Mouse (Mus musculus): ENCODE measurements around the gene A2ml1.
"Not testable (repeated sequence)": the region's sequence is repeated elsewhere in the genome, so short reads cannot be mapped to it uniquely, and the experiment has no call there.

The A2ml1 gene

GRCm38 (mm10) chr6:128581508-128581907 is at the start of gene A2ml1:
Gene A2ml1, minus strand, starts transcription at chr6:128581608.
- DNase-seq (ENCODE audit: low read depth, low spot score), result no peak

- peak; percentile 61 for DNase-seq (ENCODE audit: low read depth, low spot score)
These were observed 48.6 kb upstream of the A2ml1 start for GRCm38 (mm10) chr6:128629771-128630739.

- DNase-seq (ENCODE audit: low read depth, low spot score), result not testable (repeated sequence)
These were observed 43.8 kb upstream of the A2ml1 start for GRCm38 (mm10) chr6:128625246-128625645.

GRCm38 (mm10) chr6:128624425-128624824 is 43.0 kb upstream of the A2ml1 start:
- no peak for DNase-seq (ENCODE audit: low read depth, low spot score)

GRCm38 (mm10) chr6:128623433-128623832 is 42.0 kb upstream of the A2ml1 start, which contains the start of gene Klrb1a:
Gene Klrb1a, minus strand, starts transcription at chr6:128623533.
- DNase-seq (ENCODE audit: low read depth, low spot score), result not testable (repeated sequence)

GRCm38 (mm10) chr6:128622733-128623132 is 41.3 kb upstream of the A2ml1 start:
- no peak for DNase-seq (ENCODE audit: low read depth, low spot score)

GRCm38 (mm10) chr6:128606350-128606749 is 24.9 kb upstream of the A2ml1 start:
- no peak for DNase-seq (ENCODE audit: low read depth, low spot score)

- no peak for DNase-seq (ENCODE audit: low read depth, low spot score)
These were observed 23.1 kb upstream of the A2ml1 start for GRCm38 (mm10) chr6:128604512-128604911.

- no peak for DNase-seq (ENCODE audit: low read depth, low spot score)
These were observed 21.2 kb upstream of the A2ml1 start for GRCm38 (mm10) chr6:128602463-128603201.

- no peak for DNase-seq (ENCODE audit: low read depth, low spot score)
These were observed 20.6 kb upstream of the A2ml1 start for GRCm38 (mm10) chr6:128602026-128602425.

- no peak for DNase-seq (ENCODE audit: low read depth, low spot score)
These were observed 18.1 kb upstream of the A2ml1 start for GRCm38 (mm10) chr6:128599555-128599954.

GRCm38 (mm10) chr6:128598256-128599047 is 17.0 kb upstream of the A2ml1 start:
- DNase-seq (ENCODE audit: low read depth, low spot score), result no peak

- DNase-seq (ENCODE audit: low read depth, low spot score), result peak; percentile 45
These were observed 15.7 kb upstream of the A2ml1 start for GRCm38 (mm10) chr6:128597121-128597522.

- no peak for DNase-seq (ENCODE audit: low read depth, low spot score)
These were observed 13.2 kb upstream of the A2ml1 start for GRCm38 (mm10) chr6:128594651-128595050.

- no peak for DNase-seq (ENCODE audit: low read depth, low spot score)
These were observed 8.0 kb upstream of the A2ml1 start for GRCm38 (mm10) chr6:128589426-128589825.

GRCm38 (mm10) chr6:128587619-128588018 is 6.2 kb upstream of the A2ml1 start:
- no peak for DNase-seq (ENCODE audit: low read depth, low spot score)

GRCm38 (mm10) chr6:128585642-128586245 is 4.3 kb upstream of the A2ml1 start:
- DNase-seq (ENCODE audit: low read depth, low spot score), result no peak

- peak; percentile 40 for DNase-seq (ENCODE audit: low read depth, low spot score)
These were observed 2.8 kb upstream of the A2ml1 start for GRCm38 (mm10) chr6:128584070-128584660.

GRCm38 (mm10) chr6:128577301-128577700 is 4.1 kb downstream of the A2ml1 start:
- no peak for DNase-seq (ENCODE audit: low read depth, low spot score)

GRCm38 (mm10) chr6:128566589-128566988 is 14.8 kb downstream of the A2ml1 start:
- DNase-seq (ENCODE audit: low read depth, low spot score), result no peak

- no peak for DNase-seq (ENCODE audit: low read depth, low spot score)
These were observed 27.4 kb downstream of the A2ml1 start for GRCm38 (mm10) chr6:128554049-128554448.

All from forelimb bud, embryonic 11.5 days (tissue).